Comparison of ENCODE assay signal across 15 mouse cellular contexts in genomic region chr10:83186984-83187383, GRCm38 (mm10).
A peak's percentile ranks its signal among the peaks of the same experiment; 100 is the strongest.
DNase-seq lines count a peak whose midpoint lies in the region; ATAC-seq and TF ChIP-seq lines count a peak whose summit lies in the region.
"Had no signal": no experiment of that assay in that cellular context is flagged by ENCODE, and none has a peak within 500 bp of the region (broad histone marks: within the 10 kb centered on the region; RNA-seq: fewer than 3 reads in every experiment).

No protein-coding gene starts in this region.

- H3K4me3 ChIP-seq in heart, embryonic 11.5 days (ENCODE audit: low read depth, low read length), result no peak overlapping the region
- H3K4me3 ChIP-seq in heart, adult 2 months, result no peak overlapping the region
- H3K4me3 ChIP-seq in lung, embryonic 16.5 days (ENCODE audit: low read length), result no peak overlapping the region
- H3K4me3 ChIP-seq in lung, adult 2 months (replicated peaks; ENCODE audit: extremely low read depth, low read depth, low read length), result no peak overlapping the region
- no peak overlapping the region for H3K4me3 ChIP-seq in embryonic facial prominence, embryonic 14.5 days (ENCODE audit: low read depth, low read length)
- H3K4me3 ChIP-seq: forebrain, embryonic 15.5 days had no signal

- intact Hi-C loops in heart, adult 2 months (cut with DNase I), result no loop called here

- H3K9me3 ChIP-seq in heart, embryonic 11.5 days (replicated peaks; ENCODE audit: control insufficient read depth, low read length), result no peaks in the 10 kb centered on the region
- no peaks in the 10 kb centered on the region for H3K9me3 ChIP-seq in lung, embryonic 16.5 days (ENCODE audit: control insufficient read depth, low read length)
- no peaks in the 10 kb centered on the region for H3K9me3 ChIP-seq in embryonic facial prominence, embryonic 14.5 days (ENCODE audit: control insufficient read depth, low read length)
- H3K9me3 ChIP-seq: forebrain, embryonic 15.5 days had no signal

- no peaks in the 10 kb centered on the region for H3K36me3 ChIP-seq in heart, embryonic 11.5 days (ENCODE audit: control insufficient read depth, insufficient read depth, low read length)
- H3K36me3 ChIP-seq in heart, adult 2 months (ENCODE audit: control insufficient read depth, insufficient read depth, low read length), result no peaks in the 10 kb centered on the region
- H3K36me3 ChIP-seq in lung, embryonic 16.5 days (ENCODE audit: control insufficient read depth, insufficient read depth, low read length), result no peaks in the 10 kb centered on the region
- 0 out of 2 replicates have a peak, but pooled peaks cover 8% of the 10 kb centered on the region for H3K36me3 ChIP-seq in embryonic facial prominence, embryonic 14.5 days (ENCODE audit: control insufficient read depth, insufficient read depth, low read length)

- TF ChIP-seq CTCF in heart, adult 2 months (IDR thresholded peaks at IDR 0.05), result no peak
- no peak for TF ChIP-seq CTCF in lung, adult 2 months (IDR thresholded peaks at IDR 0.05; ENCODE audit: insufficient read depth, low read length)

- no peak for DNase-seq in heart, adult 2 months
- DNase-seq in lung, adult 2 months, result no peak
- DNase-seq in MN1 (ENCODE audit: low spot score), result peak; percentile 28
- peak; percentile 41 for DNase-seq in embryonic facial prominence, embryonic 14.5 days (ENCODE audit: low spot score)
- no peak for DNase-seq in urinary bladder, postnatal 14 days (ENCODE audit: low spot score)
- DNase-seq: adrenal gland, postnatal 10 days; kidney, adult 2 months; kidney, postnatal 10 days had no signal

- WGBS in heart, embryonic 11.5 days (ENCODE audit: insufficient replicate concordance), result 48% methylated on average over 5 of the region's 5 CpGs
- 53% methylated on average over 5 of the region's 5 CpGs for WGBS in heart, adult 2 months
- 35% methylated on average over 5 of the region's 5 CpGs for WGBS in lung, embryonic 16.5 days
- WGBS in lung, adult 2 months, result 43% methylated on average over 5 of the region's 5 CpGs
- 46% methylated on average over 5 of the region's 5 CpGs for WGBS in embryonic facial prominence, embryonic 14.5 days

- no peaks in the 10 kb centered on the region for H3K27me3 ChIP-seq in heart, embryonic 11.5 days (ENCODE audit: control insufficient read depth, insufficient read depth, low read length)
- H3K27me3 ChIP-seq in heart, adult 2 months (ENCODE audit: control insufficient read depth, insufficient read depth, low read length), result no peaks in the 10 kb centered on the region
- 0 out of 2 replicates have a peak, but pooled peaks cover 2% of the 10 kb centered on the region for H3K27me3 ChIP-seq in lung, embryonic 16.5 days (ENCODE audit: control insufficient read depth, insufficient read depth, low read depth, low read length)
- no peaks in the 10 kb centered on the region for H3K27me3 ChIP-seq in embryonic facial prominence, embryonic 14.5 days (replicated peaks; ENCODE audit: control insufficient read depth, insufficient read depth, low read length)
- H3K27me3 ChIP-seq: forebrain, embryonic 15.5 days; Patski had no signal

- H3K4me1 ChIP-seq in heart, embryonic 11.5 days (ENCODE audit: control insufficient read depth, insufficient read depth, low read length), result peaks cover 24% of the 10 kb centered on the region
- H3K4me1 ChIP-seq in heart, adult 2 months (ENCODE audit: control insufficient read depth, insufficient read depth, low read length), result peaks cover 12% of the 10 kb centered on the region
- H3K4me1 ChIP-seq in lung, embryonic 16.5 days (replicated peaks; ENCODE audit: control insufficient read depth, insufficient read depth, low read length), result peaks cover 16% of the 10 kb centered on the region
- H3K4me1 ChIP-seq in lung, adult 2 months (ENCODE audit: control insufficient read depth, insufficient read depth, low read length), result peaks cover 13% of the 10 kb centered on the region; the same call in 1 of the 2 replicates
- H3K4me1 ChIP-seq in embryonic facial prominence, embryonic 14.5 days (ENCODE audit: control insufficient read depth, insufficient read depth, low read length), result peaks cover 25% of the 10 kb centered on the region

- no peak for TF ChIP-seq POLR2A in heart, adult 2 months (IDR thresholded peaks at IDR 0.05; ENCODE audit: insufficient read depth, low read depth, low read length)
- TF ChIP-seq POLR2A in lung, adult 2 months (IDR thresholded peaks at IDR 0.05; ENCODE audit: borderline replicate concordance, extremely low read depth, low read depth, low read length), result no peak

- H3K27ac ChIP-seq in heart, embryonic 11.5 days (ENCODE audit: low read depth, low read length), result no peak overlapping the region
- H3K27ac ChIP-seq in heart, adult 2 months, result no peak overlapping the region
- H3K27ac ChIP-seq in lung, embryonic 16.5 days (ENCODE audit: low read length), result no peak overlapping the region
- H3K27ac ChIP-seq in embryonic facial prominence, embryonic 14.5 days (replicated peaks; ENCODE audit: low read depth, low read length), result no peak overlapping the region
- H3K27ac ChIP-seq: forebrain, embryonic 15.5 days; liver, embryonic 14.5 days had no signal

- ATAC-seq in heart, embryonic 11.5 days (replicated peaks; ENCODE audit: insufficient number of reproducible peaks, low FRiP score, low TSS enrichment), result 0 out of 2 replicates have a peak, but pooled peaks have one; percentile 16
- ATAC-seq in lung, embryonic 16.5 days (ENCODE audit: low read depth), result peak; percentile 51; the same call in 1 of the 2 replicates
- ATAC-seq in embryonic facial prominence, embryonic 14.5 days (ENCODE audit: low read depth), result no peak
- ATAC-seq: activated CD4-positive, CD25-positive, alpha-beta regulatory T cell, adult 4 months; forebrain, embryonic 15.5 days; inflammation-experienced regulatory T-cells, adult 6 months; Patski had no signal

- H3K4me2 ChIP-seq in heart, embryonic 11.5 days, result no peak overlapping the region
- no peak overlapping the region for H3K4me2 ChIP-seq in lung, embryonic 16.5 days (ENCODE audit: low read depth, low read length)
- no peak overlapping the region for H3K4me2 ChIP-seq in embryonic facial prominence, embryonic 14.5 days (ENCODE audit: low read depth, low read length)
- H3K4me2 ChIP-seq: forebrain, embryonic 15.5 days had no signal

- no peaks in the 10 kb centered on the region for H3K79me2 ChIP-seq in heart, adult 2 months (replicated peaks; ENCODE audit: control insufficient read depth, insufficient read depth, low read length)

- no peak overlapping the region for H3K9ac ChIP-seq in heart, embryonic 11.5 days (ENCODE audit: low read depth, low read length)
- H3K9ac ChIP-seq in heart, adult 2 months (ENCODE audit: low read depth, low read length), result no peak overlapping the region
- no peak overlapping the region for H3K9ac ChIP-seq in lung, embryonic 16.5 days (ENCODE audit: low read length)
- H3K9ac ChIP-seq in embryonic facial prominence, embryonic 14.5 days (ENCODE audit: low read depth, low read length), result no peak overlapping the region
- H3K9ac ChIP-seq: forebrain, embryonic 15.5 days; liver, embryonic 14.5 days had no signal

- no peak for TF ChIP-seq EP300 in heart, adult 2 months (IDR thresholded peaks at IDR 0.05; ENCODE audit: insufficient read depth, low read depth, low read length)

Comparison
In these comparisons a context has a peak if more than half of its experiments do, and no peak if none do; other contexts are left out.
1. DNase-seq: peak in MN1 (single experiment) and embryonic facial prominence, embryonic 14.5 days (single experiment); none in heart, adult 2 months (0 of 2), lung, adult 2 months (single experiment) and urinary bladder, postnatal 14 days (single experiment).